Comparison of ENCODE assay signal across 28 mouse cellular contexts in the genomic region with DNA sequence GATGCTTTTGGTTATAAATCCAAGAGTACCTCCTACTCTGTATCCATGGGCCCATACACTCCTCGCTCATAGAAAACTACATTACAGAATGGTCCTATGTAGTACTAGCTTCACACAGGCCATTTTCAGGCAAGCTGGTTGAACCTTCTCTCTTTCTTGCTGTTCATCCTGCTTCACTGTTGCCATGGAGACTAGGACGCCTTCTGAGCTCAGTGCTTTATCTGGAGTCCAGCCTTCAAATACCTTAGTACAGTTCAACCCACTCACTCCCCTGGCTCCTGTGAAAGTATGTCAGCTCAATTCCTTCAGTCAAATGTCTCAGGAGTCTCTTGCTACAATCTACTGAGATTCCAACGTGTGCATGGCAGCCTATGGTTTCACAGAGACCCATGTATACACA.
DNase-seq lines count a peak whose midpoint lies in the region; ATAC-seq lines count a peak whose summit lies in the region.
"Had no signal": no experiment of that assay in that cellular context is flagged by ENCODE, and none has a peak within 500 bp of the region (broad histone marks: within the 10 kb centered on the region; RNA-seq: fewer than 3 reads in every experiment).

No protein-coding gene starts in this region.

- no peak overlapping the region for H3K4me3 ChIP-seq in midbrain, embryonic 14.5 days (replicated peaks; ENCODE audit: low read depth, low read length)
- no peak overlapping the region for H3K4me3 ChIP-seq in midbrain, embryonic 11.5 days (ENCODE audit: low read depth, low read length)
- H3K4me3 ChIP-seq in liver, embryonic 12.5 days = no peak overlapping the region
- H3K4me3 ChIP-seq: embryonic facial prominence, embryonic 15.5 days; heart, embryonic 10.5 days; hindbrain, embryonic 12.5 days; limb, embryonic 10.5 days; midbrain, embryonic 13.5 days; myocyte had no signal

- H3K9me3 ChIP-seq in midbrain, embryonic 14.5 days (ENCODE audit: control insufficient read depth, low read length) = no peaks in the 10 kb centered on the region
- no peaks in the 10 kb centered on the region for H3K9me3 ChIP-seq in midbrain, embryonic 11.5 days (ENCODE audit: control insufficient read depth, low read length)
- 0 out of 2 replicates have a peak, but pooled peaks cover 5% of the 10 kb centered on the region for H3K9me3 ChIP-seq in liver, embryonic 12.5 days (replicated peaks)
- H3K9me3 ChIP-seq: embryonic facial prominence, embryonic 15.5 days; heart, embryonic 10.5 days; hindbrain, embryonic 12.5 days; limb, embryonic 10.5 days; midbrain, embryonic 13.5 days had no signal

- no peak overlapping the region for H3K9ac ChIP-seq in midbrain, embryonic 14.5 days (replicated peaks; ENCODE audit: low read length)
- no peak overlapping the region for H3K9ac ChIP-seq in midbrain, embryonic 11.5 days (ENCODE audit: low read length)
- no peak overlapping the region for H3K9ac ChIP-seq in liver, embryonic 12.5 days
- H3K9ac ChIP-seq: embryonic facial prominence, embryonic 15.5 days; hindbrain, embryonic 12.5 days; midbrain, embryonic 13.5 days had no signal

- DNase-seq in frontal cortex, postnatal 25 days (ENCODE audit: low spot score in 2 of 2) = no peak
- peak; percentile 51 for DNase-seq in midbrain, embryonic 14.5 days
- no peak for DNase-seq in midbrain, embryonic 11.5 days (ENCODE audit: low spot score, missing footprints)
- peak; percentile 85 for DNase-seq in brain, adult 2 months (ENCODE audit: low read depth, low spot score)
- DNase-seq in left cerebral cortex, postnatal 14 days (ENCODE audit: low spot score in 2 of 2) = peak; percentile 64 to 76
- no peak for DNase-seq in embryo, embryonic 9.5 days (ENCODE audit: extremely low spot score)
- DNase-seq: adrenal gland, postnatal 14 days; cerebellum, adult 11-12 months; cerebellum, postnatal 25 days; embryo, embryonic 11 days; kidney, adult 2 months; kidney, postnatal 10 days; lung, adult 2 months; thymus, adult 18-20 months; thymus, postnatal 4 days had no signal

- H3K4me2 ChIP-seq in midbrain, embryonic 14.5 days (ENCODE audit: low read length) = no peak overlapping the region
- H3K4me2 ChIP-seq in midbrain, embryonic 11.5 days = no peak overlapping the region
- H3K4me2 ChIP-seq in liver, embryonic 12.5 days = no peak overlapping the region
- H3K4me2 ChIP-seq: embryonic facial prominence, embryonic 15.5 days; hindbrain, embryonic 12.5 days; midbrain, embryonic 13.5 days had no signal

- intact Hi-C loops in left cerebral cortex, postnatal 14 days (cut with DNase I) = no loop called here

- no peak overlapping the region for H3K27ac ChIP-seq in midbrain, embryonic 14.5 days (replicated peaks; ENCODE audit: low read depth, low read length)
- no peak overlapping the region for H3K27ac ChIP-seq in midbrain, embryonic 11.5 days (ENCODE audit: low read depth, low read length)
- no peak overlapping the region for H3K27ac ChIP-seq in liver, embryonic 12.5 days
- H3K27ac ChIP-seq: embryonic facial prominence, embryonic 15.5 days; heart, embryonic 10.5 days; hindbrain, embryonic 12.5 days; limb, embryonic 10.5 days; macrophage; midbrain, embryonic 13.5 days had no signal

- H3K27me3 ChIP-seq in midbrain, embryonic 14.5 days (ENCODE audit: control insufficient read depth, insufficient read depth, low read length) = no peaks in the 10 kb centered on the region
- H3K27me3 ChIP-seq in midbrain, embryonic 11.5 days (ENCODE audit: control insufficient read depth, insufficient read depth, low read length) = no peaks in the 10 kb centered on the region
- H3K27me3 ChIP-seq in liver, embryonic 12.5 days (replicated peaks) = no peaks in the 10 kb centered on the region
- H3K27me3 ChIP-seq: embryonic facial prominence, embryonic 15.5 days; hindbrain, embryonic 12.5 days; midbrain, embryonic 13.5 days; Patski had no signal

- ATAC-seq in frontal cortex, adult (ENCODE audit: low TSS enrichment) = peak; percentile 94
- no peak for ATAC-seq in midbrain, embryonic 14.5 days (ENCODE audit: low FRiP score, low TSS enrichment)
- ATAC-seq in midbrain, embryonic 11.5 days (ENCODE audit: low FRiP score) = no peak
- no peak for ATAC-seq in liver, embryonic 12.5 days
- ATAC-seq: activated CD4-positive, CD25-positive, alpha-beta regulatory T cell, adult 4 months; CD4-positive, CD25-positive, alpha-beta regulatory T cell, adult 4 months; inflammation-experienced regulatory T-cells, adult 6 months; midbrain, embryonic 13.5 days; Patski had no signal

- H3K4me1 ChIP-seq in midbrain, embryonic 14.5 days (ENCODE audit: control insufficient read depth, insufficient read depth, low read length) = no peaks in the 10 kb centered on the region
- H3K4me1 ChIP-seq in midbrain, embryonic 11.5 days (ENCODE audit: control insufficient read depth, insufficient read depth, low read length) = no peaks in the 10 kb centered on the region
- no peaks in the 10 kb centered on the region for H3K4me1 ChIP-seq in liver, embryonic 12.5 days
- H3K4me1 ChIP-seq: embryonic facial prominence, embryonic 15.5 days; heart, embryonic 10.5 days; hindbrain, embryonic 12.5 days had no signal

- H3K36me3 ChIP-seq in midbrain, embryonic 14.5 days (ENCODE audit: control insufficient read depth, insufficient read depth, low read length) = no peaks in the 10 kb centered on the region
- H3K36me3 ChIP-seq in midbrain, embryonic 11.5 days (ENCODE audit: control insufficient read depth, insufficient read depth, low read length) = no peaks in the 10 kb centered on the region
- no peaks in the 10 kb centered on the region for H3K36me3 ChIP-seq in liver, embryonic 12.5 days
- H3K36me3 ChIP-seq: embryonic facial prominence, embryonic 15.5 days; heart, embryonic 10.5 days; hindbrain, embryonic 12.5 days; limb, embryonic 10.5 days; midbrain, embryonic 13.5 days had no signal

- WGBS in midbrain, embryonic 14.5 days = 66% methylated on average over 3 of the region's 3 CpGs
- 73% methylated on average over 3 of the region's 3 CpGs for WGBS in midbrain, embryonic 11.5 days
- WGBS in liver, embryonic 12.5 days (ENCODE audit: insufficient replicate concordance) = 54% methylated on average over 3 of the region's 3 CpGs

Comparison
In these comparisons a context has a peak if more than half of its experiments do, and no peak if none do; other contexts are left out.
1. DNase-seq: peak in midbrain, embryonic 14.5 days (single experiment), brain, adult 2 months (single experiment) and left cerebral cortex, postnatal 14 days (2 of 2); none in frontal cortex, postnatal 25 days (0 of 2), midbrain, embryonic 11.5 days (single experiment) and embryo, embryonic 9.5 days (single experiment).